In the genomic region with DNA sequence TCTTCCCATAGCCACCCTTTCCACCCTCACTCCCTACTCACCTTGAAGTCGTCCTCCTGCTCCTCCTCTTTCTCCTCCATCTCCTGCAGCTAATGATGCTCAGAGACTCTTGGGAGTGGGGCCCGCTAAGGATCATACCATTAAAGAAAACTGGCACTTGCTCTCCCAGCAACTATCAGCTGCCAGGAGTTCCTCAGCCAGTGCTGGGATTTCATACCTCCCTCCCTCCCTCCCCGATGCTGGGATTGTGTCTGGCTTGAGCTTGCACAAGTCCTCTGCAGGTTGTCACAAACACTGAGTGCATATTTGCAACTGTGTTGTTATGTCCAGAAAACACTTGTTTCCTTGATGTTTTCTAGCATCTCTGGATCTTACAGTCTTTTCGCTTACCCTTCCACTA, we compare ENCODE assay signal across 8 mouse cellular contexts. TPM values are rescaled to one million over a fixed set of nuclear protein-coding genes. Genes with fewer than 3 reads are reported as not detected.
A peak's percentile ranks its signal among the peaks of the same experiment; 100 is the strongest.
DNase-seq lines count a peak whose midpoint lies in the region.

Gene Fkbp14, minus strand, starts transcription at position 101 of the 400 bp plus-strand sequence.

- no peaks in the 10 kb centered on the region for H3K27me3 ChIP-seq in heart, embryonic 10.5 days (ENCODE audit: insufficient read depth, poor library complexity, severe bottlenecking)
- H3K27me3 ChIP-seq in midbrain, embryonic 10.5 days (ENCODE audit: low read depth, poor library complexity, severe bottlenecking), result 0 out of 2 replicates have a peak, but pooled peaks cover 3% of the 10 kb centered on the region

- DNase-seq in heart, embryonic 10.5 days (ENCODE audit: low spot score), result no peak
- no peak for DNase-seq in heart, adult 18-20 months
- DNase-seq in adrenal gland, postnatal 4 days (ENCODE audit: low spot score in 2 of 2), result no peak
- DNase-seq in heart, postnatal 4 days, result no peak
- DNase-seq in midbrain, embryonic 10.5 days (ENCODE audit: low spot score), result no peak
- DNase-seq in thymus, postnatal 4 days, result no peak
- no peak for DNase-seq in c-Kit-positive CD71-positive TER-119-positive erythroid progenitor cells, embryonic 14.5 days (ENCODE audit: low spot score)
- no peak for DNase-seq in kidney, adult 8-10 months

- no peaks in the 10 kb centered on the region for H3K36me3 ChIP-seq in heart, embryonic 10.5 days
- no peaks in the 10 kb centered on the region for H3K36me3 ChIP-seq in midbrain, embryonic 10.5 days

- no peak within 1 kb of the TSS for H3K27ac ChIP-seq in heart, embryonic 10.5 days
- H3K27ac ChIP-seq in midbrain, embryonic 10.5 days (replicated peaks), result no peak within 1 kb of the TSS

- H3K4me3 ChIP-seq in heart, embryonic 10.5 days, result peak within 1 kb of the TSS; percentile 93
- peak within 1 kb of the TSS; percentile 79 for H3K4me3 ChIP-seq in midbrain, embryonic 10.5 days

- WGBS in heart, embryonic 10.5 days, result 66% methylated on average over 4 of the region's 4 CpGs
- 76% methylated on average over 4 of the region's 4 CpGs for WGBS in midbrain, embryonic 10.5 days

- peaks cover 24% of the 10 kb centered on the region; the same call in 1 of the 2 replicates for H3K4me1 ChIP-seq in heart, embryonic 10.5 days
- peaks cover 40% of the 10 kb centered on the region for H3K4me1 ChIP-seq in midbrain, embryonic 10.5 days

- no peaks in the 10 kb centered on the region for H3K9me3 ChIP-seq in heart, embryonic 10.5 days
- no peaks in the 10 kb centered on the region for H3K9me3 ChIP-seq in midbrain, embryonic 10.5 days (replicated peaks)

RNA-seq across cellular contexts. Expression of gene Fkbp14, which starts in this region (rescaled TPM):
- polyA plus RNA-seq in heart, embryonic 10.5 days (2016; fragmentation: Nextera tagmentation; extraction: Ambion mirVana), result 19.8 and 24.6 TPM in 2 replicates
- 10 to 100 TPM in 1 of 2 experiments, 1 to 10 TPM in 1; 8.9 to 11.6 TPM for total RNA-seq in heart, adult 18-20 months (2021)
- 10 to 100 TPM; 30.5 to 30.7 TPM for total RNA-seq in adrenal gland, postnatal 4 days (2021)
- total RNA-seq in heart, postnatal 4 days (2021), result 10 to 100 TPM; 14.4 to 17.0 TPM
- 13.0 and 14.2 TPM in 2 replicates for polyA plus RNA-seq in midbrain, embryonic 10.5 days (2016; fragmentation: Nextera tagmentation; extraction: Ambion mirVana)
